Mouse (Mus musculus): ENCODE data around the gene Ppp2r5d. TPM values are rescaled to one million over a fixed set of nuclear protein-coding genes. Genes with fewer than 3 reads are reported as not detected.
A peak's percentile ranks its signal among the peaks of the same experiment; 100 is the strongest.

Gene Ppp2r5d
- total and polyA plus RNA-seq, 2 experiments, result 13.6 to 24.0 TPM

GRCm38 (mm10) chr17:46735287-46735686 is 30.4 kb upstream of the Ppp2r5d start:
- Histone ChIP-seq H3K27me3 (ENCODE audit: control insufficient read depth, insufficient read depth, low read length) (no peaks in the 10 kb centered on the region), H3K4me1 (ENCODE audit: control insufficient read depth, insufficient read depth, low read length) (peaks cover 26% of the 10 kb centered on the region), H3K9ac (ENCODE audit: low read depth, low read length) (peak overlapping the region; percentile 33), H3K4me3 (ENCODE audit: insufficient read depth, low read depth, low read length) (no peak overlapping the region), H3K36me3 (ENCODE audit: control insufficient read depth, insufficient read depth, low read length) (no peaks in the 10 kb centered on the region), H3K79me2 (ENCODE audit: control insufficient read depth, insufficient read depth, low read length) (no peaks in the 10 kb centered on the region), H3K27ac (replicated peaks; ENCODE audit: insufficient read depth, low read depth, low read length) (peak overlapping the region; percentile 87)
- DNase-seq (ENCODE audit: extremely low read depth, low read depth, low spot score), result peak; percentile 100
- WGBS, result 21% methylated on average over 7 of the region's 7 CpGs
- TF ChIP-seq CTCF (IDR thresholded peaks at IDR 0.05; ENCODE audit: low read depth, low read length) (no peak), POLR2A (IDR thresholded peaks at IDR 0.05; ENCODE audit: extremely low read depth, insufficient read depth, low read length) (peak; percentile 42; the same call in 1 of the 2 replicates)

GRCm38 (mm10) chr17:46734055-46734454 is 29.1 kb upstream of the Ppp2r5d start:
- Histone ChIP-seq H3K36me3 (ENCODE audit: control insufficient read depth, insufficient read depth, low read length) (no peaks in the 10 kb centered on the region), H3K9ac (ENCODE audit: low read depth, low read length) (peak overlapping the region; percentile 49), H3K4me3 (ENCODE audit: insufficient read depth, low read depth, low read length) (no peak overlapping the region), H3K4me1 (ENCODE audit: control insufficient read depth, insufficient read depth, low read length) (peaks cover 31% of the 10 kb centered on the region), H3K79me2 (ENCODE audit: control insufficient read depth, insufficient read depth, low read length) (no peaks in the 10 kb centered on the region), H3K27ac (replicated peaks; ENCODE audit: insufficient read depth, low read depth, low read length) (peak overlapping the region; percentile 87), H3K27me3 (ENCODE audit: control insufficient read depth, insufficient read depth, low read length) (no peaks in the 10 kb centered on the region)
- 0 out of 2 replicates have a peak, but pooled peaks have one; percentile 36 for TF ChIP-seq POLR2A (IDR thresholded peaks at IDR 0.05; ENCODE audit: extremely low read depth, insufficient read depth, low read length)
- no peak for TF ChIP-seq CTCF (IDR thresholded peaks at IDR 0.05; ENCODE audit: low read depth, low read length)
- DNase-seq (ENCODE audit: extremely low read depth, low read depth, low spot score), result peak; percentile 95
- 42% methylated on average over 3 of the region's 3 CpGs for WGBS

- peak within 1 kb of the TSS; percentile 83 for H3K4me3 ChIP-seq (ENCODE audit: insufficient read depth, low read depth, low read length)
- peak within 1 kb of the TSS; percentile 93 for H3K9ac ChIP-seq (ENCODE audit: low read depth, low read length)
- TF ChIP-seq POLR2A (IDR thresholded peaks at IDR 0.05; ENCODE audit: extremely low read depth, insufficient read depth, low read length) (peak; percentile 99), CTCF (IDR thresholded peaks at IDR 0.05; ENCODE audit: low read depth, low read length) (no peak)
These were observed 24.0 kb upstream of the Ppp2r5d start, which contains the start of gene Gnmt for GRCm38 (mm10) chr17:46728904-46729318. Gene Gnmt (minus strand): TSS chr17:46729168.

GRCm38 (mm10) chr17:46728496-46728895 is 23.6 kb upstream of the Ppp2r5d start:
- Histone ChIP-seq H3K36me3 (ENCODE audit: control insufficient read depth, insufficient read depth, low read length) (peaks cover 10% of the 10 kb centered on the region), H3K9ac (ENCODE audit: low read depth, low read length) (peak overlapping the region; percentile 93), H3K27ac (replicated peaks; ENCODE audit: insufficient read depth, low read depth, low read length) (peak overlapping the region; percentile 98), H3K4me3 (ENCODE audit: insufficient read depth, low read depth, low read length) (peak overlapping the region; percentile 83), H3K4me1 (ENCODE audit: control insufficient read depth, insufficient read depth, low read length) (peaks cover 11% of the 10 kb centered on the region), H3K79me2 (ENCODE audit: control insufficient read depth, insufficient read depth, low read length) (no peaks in the 10 kb centered on the region), H3K27me3 (ENCODE audit: control insufficient read depth, insufficient read depth, low read length) (no peaks in the 10 kb centered on the region)
- TF ChIP-seq CTCF (IDR thresholded peaks at IDR 0.05; ENCODE audit: low read depth, low read length) (no peak), POLR2A (IDR thresholded peaks at IDR 0.05; ENCODE audit: extremely low read depth, insufficient read depth, low read length) (peak; percentile 31; the same call in 1 of the 2 replicates)
- DNase-seq (ENCODE audit: extremely low read depth, low read depth, low spot score), result peak; percentile 72
- 9% methylated on average over 11 of the region's 11 CpGs for WGBS

More at GRCm38 (mm10) chr17:46728904-46729318, 24.0 kb upstream of the Ppp2r5d start, which contains the start of gene Gnmt:
- no peaks in the 10 kb centered on the region for H3K27me3 ChIP-seq (ENCODE audit: control insufficient read depth, insufficient read depth, low read length)
- H3K4me1 ChIP-seq (ENCODE audit: control insufficient read depth, insufficient read depth, low read length), result peaks cover 15% of the 10 kb centered on the region
- H3K27ac ChIP-seq (replicated peaks; ENCODE audit: insufficient read depth, low read depth, low read length), result peak within 1 kb of the TSS; percentile 98
- H3K36me3 ChIP-seq (ENCODE audit: control insufficient read depth, insufficient read depth, low read length), result peaks cover 10% of the 10 kb centered on the region
- H3K79me2 ChIP-seq (ENCODE audit: control insufficient read depth, insufficient read depth, low read length), result no peaks in the 10 kb centered on the region
- WGBS, result 16% methylated on average over 24 of the region's 24 CpGs
- peak; percentile 94 for DNase-seq (ENCODE audit: extremely low read depth, low read depth, low spot score)

- Histone ChIP-seq H3K36me3 (ENCODE audit: control insufficient read depth, insufficient read depth, low read length) (peaks cover 10% of the 10 kb centered on the region), H3K9ac (ENCODE audit: low read depth, low read length) (peak overlapping the region; percentile 93), H3K79me2 (ENCODE audit: control insufficient read depth, insufficient read depth, low read length) (no peaks in the 10 kb centered on the region), H3K27me3 (ENCODE audit: control insufficient read depth, insufficient read depth, low read length) (no peaks in the 10 kb centered on the region), H3K27ac (replicated peaks; ENCODE audit: insufficient read depth, low read depth, low read length) (peak overlapping the region; percentile 98), H3K4me1 (ENCODE audit: control insufficient read depth, insufficient read depth, low read length) (peaks cover 8% of the 10 kb centered on the region; the same call in 1 of the 2 replicates), H3K4me3 (ENCODE audit: insufficient read depth, low read depth, low read length) (peak overlapping the region; percentile 83)
- TF ChIP-seq POLR2A (IDR thresholded peaks at IDR 0.05; ENCODE audit: extremely low read depth, insufficient read depth, low read length), result peak; percentile 6; the same call in 1 of the 2 replicates
- TF ChIP-seq CTCF (IDR thresholded peaks at IDR 0.05; ENCODE audit: low read depth, low read length), result peak; percentile 76
- peak; percentile 59 for DNase-seq (ENCODE audit: extremely low read depth, low read depth, low spot score)
- WGBS, result 15% methylated on average over 6 of the region's 6 CpGs
These were observed 23.1 kb upstream of the Ppp2r5d start for GRCm38 (mm10) chr17:46728021-46728420.

GRCm38 (mm10) chr17:46727271-46727670 is 22.4 kb upstream of the Ppp2r5d start:
- Histone ChIP-seq H3K79me2 (ENCODE audit: control insufficient read depth, insufficient read depth, low read length) (no peaks in the 10 kb centered on the region), H3K27ac (replicated peaks; ENCODE audit: insufficient read depth, low read depth, low read length) (peak overlapping the region; percentile 69), H3K27me3 (ENCODE audit: control insufficient read depth, insufficient read depth, low read length) (no peaks in the 10 kb centered on the region), H3K4me1 (ENCODE audit: control insufficient read depth, insufficient read depth, low read length) (peaks cover 8% of the 10 kb centered on the region; the same call in 1 of the 2 replicates), H3K36me3 (ENCODE audit: control insufficient read depth, insufficient read depth, low read length) (peaks cover 10% of the 10 kb centered on the region), H3K4me3 (ENCODE audit: insufficient read depth, low read depth, low read length) (peak overlapping the region; percentile 47), H3K9ac (ENCODE audit: low read depth, low read length) (peak overlapping the region; percentile 78)
- DNase-seq (ENCODE audit: extremely low read depth, low read depth, low spot score), result peak; percentile 52
- TF ChIP-seq POLR2A (IDR thresholded peaks at IDR 0.05; ENCODE audit: extremely low read depth, insufficient read depth, low read length) (peak; percentile 23; the same call in 1 of the 2 replicates), CTCF (IDR thresholded peaks at IDR 0.05; ENCODE audit: low read depth, low read length) (no peak)
- 56% methylated on average over 11 of the region's 11 CpGs for WGBS

Data from liver, adult 2 months (tissue).